Mouse (Mus musculus): ENCODE results near the gene F5.
"Not testable (repeated sequence)": the region's sequence is repeated elsewhere in the genome, so short reads cannot be mapped to it uniquely, and the experiment has no call there.

F5 gene

GRCm38 (mm10) chr1:164231937-164232570 is 80.4 kb downstream of the F5 start:
- in situ Hi-C loops (cut with MboI) = not testable (repeated sequence)

DNA sequence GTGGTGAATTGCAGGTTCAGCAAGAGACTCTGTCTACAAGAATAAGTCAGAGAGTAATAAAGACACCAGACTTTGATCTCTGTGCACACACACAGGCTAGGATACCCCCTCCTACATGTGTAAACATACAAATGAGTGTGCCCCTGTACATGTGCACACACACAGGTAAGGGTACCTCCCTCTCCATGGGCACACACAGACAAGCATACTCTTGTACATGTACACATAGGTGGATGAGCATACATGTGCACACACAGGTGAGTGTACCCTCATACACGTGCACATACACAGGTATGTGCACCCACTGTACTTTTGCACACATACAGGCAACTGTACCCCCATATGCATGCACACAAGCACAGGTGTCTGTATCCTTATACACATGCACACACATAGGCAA is 81.8 kb downstream of the F5 start:
- in situ Hi-C loops (cut with MboI) = no loop called here

DNA sequence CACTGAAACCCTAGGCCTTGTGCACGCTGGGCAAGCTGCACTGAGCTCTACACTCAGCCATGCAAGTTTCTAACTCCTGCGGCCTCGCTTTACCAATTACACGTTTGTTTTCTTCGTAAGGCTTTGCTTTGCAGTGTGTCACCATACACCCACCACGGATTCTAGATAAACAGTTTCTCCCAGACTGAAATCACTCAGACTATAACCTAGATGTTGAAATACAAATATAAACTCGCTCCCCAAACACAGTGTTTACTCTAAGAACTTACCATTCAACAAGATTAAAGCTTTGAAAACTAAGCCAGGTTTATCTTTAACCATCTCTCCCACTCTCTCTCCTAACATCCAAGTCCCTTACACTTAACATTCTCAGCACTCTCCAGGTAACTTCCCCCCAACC is 83.4 kb downstream of the F5 start:
- in situ Hi-C loops (cut with MboI) = no loop called here

GRCm38 (mm10) chr1:164236078-164236477 is 84.4 kb downstream of the F5 start:
- in situ Hi-C loops (cut with MboI) = no loop called here

- in situ Hi-C loops (cut with MboI) = no loop called here
Measured at GRCm38 (mm10) chr1:164241494-164241893, 89.9 kb downstream of the F5 start.

DNA sequence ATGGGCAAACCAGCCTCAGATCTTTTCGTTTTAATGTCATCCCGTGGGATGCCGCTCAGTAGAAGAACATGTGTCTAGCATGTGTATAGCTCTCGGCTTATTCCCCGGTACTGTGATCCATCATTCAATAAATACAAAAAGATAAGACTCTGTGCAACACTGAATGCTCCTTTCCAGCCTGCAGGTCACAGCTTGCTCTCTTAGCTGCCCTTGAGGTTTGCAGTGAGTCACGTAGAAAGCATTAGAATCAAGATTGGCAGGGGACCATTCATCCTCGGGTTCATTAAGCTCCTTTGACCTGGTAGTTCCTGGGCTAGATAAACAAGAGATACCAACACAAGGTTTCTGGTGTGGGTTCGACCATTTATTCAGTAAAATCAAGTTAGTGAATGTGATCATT is 91.2 kb downstream of the F5 start:
- in situ Hi-C loops (cut with MboI) = no loop called here

GRCm38 (mm10) chr1:164247442-164247841 is 95.8 kb downstream of the F5 start:
- in situ Hi-C loops (cut with MboI) = no loop called here

- in situ Hi-C loops (cut with MboI) = no loop called here
Measured at GRCm38 (mm10) chr1:164247971-164248370, 96.3 kb downstream of the F5 start.

DNA sequence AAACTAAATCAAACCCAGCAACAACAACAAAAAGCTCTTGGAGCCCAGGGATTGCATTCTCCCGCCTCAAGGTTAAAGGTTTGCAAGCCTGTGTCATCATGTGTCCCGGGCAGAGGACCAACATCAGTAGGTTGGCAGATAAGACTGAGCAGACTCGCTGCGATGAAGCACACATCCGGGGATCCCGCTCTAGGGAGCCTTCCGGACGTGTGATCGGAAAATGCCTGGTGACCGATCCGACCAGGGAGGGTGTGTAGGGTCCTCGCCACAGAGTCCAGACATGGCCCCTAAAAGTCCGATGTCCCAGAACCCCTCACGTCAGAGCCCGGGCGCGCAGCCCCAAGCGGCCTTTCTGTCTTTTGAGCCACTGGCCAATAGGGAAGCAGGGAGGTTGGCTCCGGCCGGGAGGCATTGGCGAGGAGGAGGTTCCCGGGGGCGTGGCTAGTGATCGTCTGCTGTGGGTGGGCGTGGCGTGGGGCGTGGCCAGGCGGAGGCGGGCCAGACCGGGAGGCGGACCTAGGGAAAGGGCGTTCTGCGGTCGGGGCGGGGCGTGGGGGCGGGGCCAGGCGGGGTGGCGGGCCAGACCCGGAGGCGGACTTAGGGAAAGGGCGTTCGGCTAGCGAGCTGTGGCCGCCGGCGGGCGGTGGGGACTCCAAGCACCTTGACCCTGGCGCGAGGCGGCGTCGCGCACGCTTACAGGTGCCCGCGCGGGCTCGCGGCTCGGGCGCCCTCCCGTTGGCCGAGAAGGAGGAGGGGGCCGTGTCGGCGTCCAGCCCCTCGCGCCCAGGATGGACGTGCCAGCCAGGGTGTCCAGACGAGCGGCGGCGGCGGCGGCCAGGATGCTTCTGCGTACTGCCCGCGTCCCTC is 97.1 kb downstream of the F5 start, which contains the start of gene Slc19a2:
Slc19a2 (plus strand) TSS at position 582 of the 867 bp plus-strand sequence.
- in situ Hi-C loops (cut with MboI) = no loop called here

- in situ Hi-C loops (cut with MboI) = no loop called here
Measured at GRCm38 (mm10) chr1:164249332-164249711, 97.7 kb downstream of the F5 start.

DNA sequence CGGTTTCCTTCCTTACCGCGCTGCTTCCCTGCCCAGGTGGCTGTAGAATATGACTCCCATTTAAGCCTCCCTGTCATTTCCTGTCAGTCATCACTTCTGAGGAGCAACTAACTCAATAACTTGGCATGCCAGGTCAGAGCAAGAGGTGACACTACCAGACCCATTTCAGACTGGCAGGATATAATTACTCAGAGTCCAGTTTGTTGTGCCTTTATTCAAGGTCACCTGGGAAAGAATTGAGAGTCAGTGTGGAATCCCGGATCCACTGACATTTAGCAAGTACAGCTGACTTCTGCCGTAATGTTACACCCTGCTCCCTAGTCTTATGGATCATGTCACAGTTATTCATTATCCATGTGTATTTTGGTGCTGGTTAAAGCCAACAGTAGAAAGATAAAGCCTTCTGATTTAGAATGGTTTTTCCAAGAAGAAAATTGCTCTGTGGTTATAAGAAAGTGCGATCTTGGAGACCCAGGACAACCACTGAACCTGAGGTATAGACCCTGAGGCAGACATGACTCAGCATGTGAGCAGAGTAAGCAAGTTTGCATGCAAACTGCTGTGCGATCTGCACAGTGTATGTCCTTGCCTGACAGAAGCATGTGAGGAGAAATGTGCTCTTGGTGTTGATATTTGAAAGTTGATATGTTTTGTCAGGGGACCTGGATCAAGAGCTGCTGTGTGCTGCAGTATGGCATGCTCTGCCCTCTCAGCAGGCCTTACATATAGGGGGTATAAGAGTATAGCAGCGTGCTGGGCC is 98.9 kb downstream of the F5 start:
- in situ Hi-C loops (cut with MboI) = no loop called here

GRCm38 (mm10) chr1:164251438-164251837 is 99.8 kb downstream of the F5 start:
- in situ Hi-C loops (cut with MboI) = no loop called here

GRCm38 (mm10) chr1:164252551-164252950 is 100.9 kb downstream of the F5 start:
- in situ Hi-C loops (cut with MboI) = no loop called here

DNA sequence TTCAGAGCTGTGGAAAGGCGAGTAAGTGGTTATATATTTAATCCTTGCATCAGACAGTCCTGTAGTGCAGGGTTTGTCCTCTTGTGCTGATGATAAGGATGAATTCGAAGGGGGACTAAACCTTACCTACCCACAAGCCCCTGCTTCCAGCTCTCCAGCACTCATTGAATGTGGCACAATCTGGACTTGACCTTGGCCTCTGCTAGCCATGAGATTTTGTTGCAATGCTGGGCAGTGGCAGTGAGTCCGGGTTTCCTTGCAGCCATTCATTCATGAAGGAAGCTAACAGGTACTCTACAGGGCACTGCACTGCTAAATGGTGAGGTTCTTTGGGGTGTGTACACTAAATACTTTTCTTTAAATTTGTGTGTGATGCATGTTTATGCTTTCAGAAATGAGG is 103.2 kb downstream of the F5 start:
- in situ Hi-C loops (cut with MboI) = no loop called here

- in situ Hi-C loops (cut with MboI) = no loop called here
Measured at GRCm38 (mm10) chr1:164260171-164261028, 108.8 kb downstream of the F5 start.

- in situ Hi-C loops (cut with MboI) = no loop called here
Measured at GRCm38 (mm10) chr1:164261553-164261952, 109.9 kb downstream of the F5 start.
